Mouse (Mus musculus): Measurements from ENCODE around the gene Bcas3. TPM values are rescaled to one million over a fixed set of nuclear protein-coding genes. Genes with fewer than 3 reads are reported as not detected.

The Bcas3 gene
- polyA plus RNA-seq, 3 experiments from 2014 or later: 25.6 to 48.7 (median 33.9) TPM

- ATAC-seq: no peak
These were observed 273.9 kb downstream of the Bcas3 start for GRCm38 (mm10) chr11:85626846-85627245.

- ATAC-seq: no peak
These were observed 274.4 kb downstream of the Bcas3 start for GRCm38 (mm10) chr11:85627405-85627804.

- ATAC-seq: no peak
These were observed 275.5 kb downstream of the Bcas3 start for GRCm38 (mm10) chr11:85628303-85629063.

- no peak for ATAC-seq
These were observed 279.6 kb downstream of the Bcas3 start for GRCm38 (mm10) chr11:85632568-85632981.

GRCm38 (mm10) chr11:85638696-85639495 is 285.9 kb downstream of the Bcas3 start:
- no peak for ATAC-seq

- ATAC-seq: no peak
These were observed 287.7 kb downstream of the Bcas3 start for GRCm38 (mm10) chr11:85640659-85641058.

GRCm38 (mm10) chr11:85641486-85641885 is 288.5 kb downstream of the Bcas3 start:
- ATAC-seq: no peak

- ATAC-seq: no peak
These were observed 289.6 kb downstream of the Bcas3 start for GRCm38 (mm10) chr11:85642591-85642990.

GRCm38 (mm10) chr11:85643025-85643424 is 290.1 kb downstream of the Bcas3 start:
- no peak for ATAC-seq

GRCm38 (mm10) chr11:85643479-85644000 is 290.6 kb downstream of the Bcas3 start:
- no peak for ATAC-seq

- no peak for ATAC-seq
These were observed 291.2 kb downstream of the Bcas3 start for GRCm38 (mm10) chr11:85644027-85644747.

GRCm38 (mm10) chr11:85644748-85645060 is 291.7 kb downstream of the Bcas3 start:
- ATAC-seq: no peak

GRCm38 (mm10) chr11:85645152-85645835 is 292.3 kb downstream of the Bcas3 start:
- no peak for ATAC-seq

- no peak for ATAC-seq
These were observed 295.9 kb downstream of the Bcas3 start for GRCm38 (mm10) chr11:85648893-85649292.

- no peak for ATAC-seq
These were observed 296.4 kb downstream of the Bcas3 start for GRCm38 (mm10) chr11:85649373-85649772.

GRCm38 (mm10) chr11:85657471-85657870 is 304.5 kb downstream of the Bcas3 start:
- ATAC-seq: no peak

- no peak for ATAC-seq
These were observed 307.3 kb downstream of the Bcas3 start for GRCm38 (mm10) chr11:85660304-85660703.

GRCm38 (mm10) chr11:85667176-85667575 is 314.2 kb downstream of the Bcas3 start:
- ATAC-seq: no peak

- no peak for ATAC-seq
These were observed 314.8 kb downstream of the Bcas3 start for GRCm38 (mm10) chr11:85667741-85668140.

- no peak for ATAC-seq
These were observed 320.0 kb downstream of the Bcas3 start for GRCm38 (mm10) chr11:85672881-85673475.

GRCm38 (mm10) chr11:85675244-85675643 is 322.3 kb downstream of the Bcas3 start:
- ATAC-seq: no peak
